Mouse (Mus musculus) cerebellum, adult 9-10 months (tissue): Measurements from ENCODE around the gene Nsd1.

Experiments used
- DNase-seq: peaks from one replicate; pipeline ENCODE4 v3.0.0; 2022

Nsd1 gene

DNA sequence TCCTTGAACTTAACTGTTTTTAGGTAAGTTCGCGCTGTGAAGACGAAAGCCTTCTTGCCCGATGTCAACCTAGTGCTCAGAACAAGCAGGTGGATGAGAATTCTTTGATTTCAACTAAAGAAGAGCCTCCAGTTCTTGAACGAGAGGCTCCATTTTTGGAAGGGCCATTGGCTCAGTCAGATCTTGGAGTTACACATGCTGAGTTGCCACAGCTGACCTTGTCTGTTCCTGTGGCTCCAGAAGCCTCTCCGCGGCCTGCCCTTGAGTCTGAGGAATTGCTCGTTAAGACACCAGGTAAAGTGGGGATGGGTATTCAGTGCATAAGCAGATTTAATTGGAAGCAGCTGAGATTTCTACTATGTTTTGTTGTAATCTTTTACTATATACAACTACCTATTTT, 51.9 kb downstream of the Nsd1 start:
- no peak for DNase-seq

DNA sequence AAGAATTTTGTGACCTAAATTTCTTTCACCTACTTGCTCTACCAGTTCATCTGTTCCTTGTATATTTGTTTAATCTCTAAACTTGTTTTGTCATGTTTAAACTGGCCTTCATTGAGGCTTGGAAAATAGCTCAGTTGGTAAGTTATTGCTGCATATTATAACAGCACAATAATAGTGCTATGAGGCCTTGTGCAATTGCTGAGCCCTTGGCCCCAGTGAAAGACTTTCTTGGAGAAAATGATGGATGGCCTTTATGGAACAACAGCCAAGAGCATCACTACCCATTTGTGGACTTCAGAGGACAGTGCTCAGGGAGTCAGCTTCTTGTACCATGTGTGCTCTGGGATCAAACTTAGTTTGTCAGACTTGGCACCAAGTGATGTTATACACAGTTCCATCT, 52.5 kb downstream of the Nsd1 start:
- DNase-seq = no peak

DNA sequence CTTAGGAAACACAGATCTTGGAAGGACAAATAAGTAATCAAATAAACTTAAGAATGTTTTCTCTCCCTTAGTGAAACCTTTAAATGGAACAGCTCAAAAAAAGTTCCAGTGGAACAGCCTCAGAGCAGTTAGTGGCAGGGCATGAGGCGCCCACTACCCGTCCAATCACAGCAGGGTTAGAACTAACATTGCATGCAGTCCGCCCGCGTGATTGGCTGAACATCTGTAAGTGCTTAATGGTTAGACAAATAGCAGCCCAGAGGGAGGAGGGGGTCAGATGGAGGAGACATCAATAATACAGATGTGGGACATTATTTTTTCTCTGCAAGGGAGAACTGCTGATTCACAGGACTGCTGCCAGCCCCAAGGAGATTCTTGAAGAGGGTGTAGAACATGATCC, 67.6 kb downstream of the Nsd1 start:
- no peak for DNase-seq

DNA sequence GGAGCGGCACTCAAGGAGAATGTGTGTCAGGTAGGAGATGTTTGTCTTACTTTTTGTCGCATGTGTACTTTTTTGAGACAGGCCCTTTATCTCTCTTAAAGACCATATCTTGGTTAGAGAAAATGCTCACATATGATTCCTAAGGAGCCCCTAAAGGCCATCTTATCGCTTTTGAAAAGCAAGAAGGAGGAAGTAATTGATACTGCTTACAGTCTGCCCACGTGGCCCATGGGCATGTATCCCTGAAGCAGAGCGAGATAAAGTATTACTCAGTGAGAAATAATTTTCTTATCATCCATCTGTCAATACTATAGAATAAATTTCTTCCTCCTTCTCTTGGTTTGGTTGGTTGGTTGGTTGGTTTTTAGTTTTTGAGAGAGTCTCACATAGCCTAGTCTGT, 68.1 kb downstream of the Nsd1 start:
- DNase-seq = no peak

DNA sequence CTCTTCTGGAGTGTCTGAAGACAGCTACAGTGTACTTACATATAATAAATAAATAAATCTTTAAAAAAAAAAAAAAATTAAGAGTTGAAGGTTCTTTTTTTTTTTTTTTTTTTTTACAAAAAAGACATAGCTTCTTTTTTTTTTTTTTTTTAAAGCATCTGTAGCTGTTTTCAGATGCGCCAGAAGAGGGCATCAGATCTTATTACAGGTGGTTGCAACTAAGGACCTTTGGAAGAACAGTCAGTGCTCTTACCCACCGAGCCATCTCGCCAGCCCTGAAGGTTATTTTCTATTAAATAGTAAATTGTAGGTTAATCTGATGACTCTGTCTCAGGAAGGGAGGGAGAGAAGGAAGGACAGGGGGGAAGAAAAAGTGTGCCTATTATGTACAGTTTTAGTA, 79.3 kb downstream of the Nsd1 start:
- no peak for DNase-seq

DNA sequence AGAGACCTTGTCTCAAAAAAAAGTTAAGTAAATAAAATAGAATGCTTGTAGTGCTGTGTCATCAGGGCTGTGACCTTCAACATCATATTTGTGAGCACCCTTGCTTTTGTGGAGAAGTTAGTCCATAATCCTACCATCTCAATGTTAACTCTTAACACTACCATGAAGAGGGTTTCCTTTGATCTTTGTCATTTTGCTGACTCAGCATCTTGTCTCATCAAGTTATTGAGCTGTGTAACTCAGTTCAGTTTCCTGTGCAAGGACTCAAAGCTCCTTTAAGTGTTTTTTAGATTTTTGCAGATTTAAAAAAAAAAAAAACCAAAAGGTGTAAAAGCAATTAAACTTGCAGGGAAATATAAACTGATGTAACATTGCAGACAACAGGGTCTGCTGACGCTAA, 87.2 kb downstream of the Nsd1 start:
- DNase-seq = no peak

DNA sequence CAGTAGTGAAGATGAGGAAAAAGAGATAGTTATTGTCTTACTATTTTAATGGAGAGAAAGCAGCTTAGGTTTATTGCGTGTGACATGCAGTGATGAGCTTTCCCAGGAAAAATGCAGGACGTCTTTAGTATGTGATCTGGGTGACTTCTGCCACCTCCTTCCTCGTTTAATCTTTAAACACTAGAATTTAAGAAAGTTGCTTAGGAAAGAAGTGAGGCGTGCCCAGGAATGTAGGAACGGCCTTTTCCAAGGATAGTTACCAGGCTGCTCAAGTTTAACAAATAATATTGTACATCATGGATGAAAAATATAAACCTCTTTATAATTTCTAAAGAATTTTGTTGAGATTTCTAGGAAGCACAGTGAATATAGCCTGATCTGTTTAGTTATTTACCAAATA, 91.3 kb downstream of the Nsd1 start:
- DNase-seq = no peak

DNA sequence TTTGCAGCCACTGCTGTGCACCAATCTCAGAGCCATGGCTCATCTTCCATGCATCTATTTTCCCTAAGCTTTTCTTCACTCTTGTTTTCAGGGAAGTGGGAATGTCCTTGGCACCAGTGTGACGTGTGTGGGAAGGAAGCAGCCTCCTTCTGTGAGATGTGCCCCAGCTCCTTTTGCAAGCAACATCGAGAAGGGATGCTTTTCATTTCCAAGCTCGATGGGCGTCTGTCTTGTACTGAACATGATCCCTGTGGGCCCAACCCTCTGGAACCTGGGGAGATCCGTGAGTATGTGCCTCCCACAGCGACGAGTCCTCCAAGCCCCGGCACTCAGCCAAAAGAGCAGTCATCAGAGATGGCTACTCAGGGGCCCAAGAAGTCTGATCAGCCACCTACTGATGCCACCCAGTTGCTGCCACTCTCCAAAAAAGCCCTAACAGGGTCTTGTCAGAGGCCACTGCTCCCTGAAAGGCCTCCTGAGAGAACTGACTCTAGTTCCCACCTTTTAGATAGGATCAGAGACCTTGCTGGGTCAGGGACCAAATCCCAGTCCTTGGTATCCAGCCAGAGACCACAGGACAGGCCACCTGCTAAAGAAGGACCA, 102.5 kb downstream of the Nsd1 start:
- no peak for DNase-seq

DNA sequence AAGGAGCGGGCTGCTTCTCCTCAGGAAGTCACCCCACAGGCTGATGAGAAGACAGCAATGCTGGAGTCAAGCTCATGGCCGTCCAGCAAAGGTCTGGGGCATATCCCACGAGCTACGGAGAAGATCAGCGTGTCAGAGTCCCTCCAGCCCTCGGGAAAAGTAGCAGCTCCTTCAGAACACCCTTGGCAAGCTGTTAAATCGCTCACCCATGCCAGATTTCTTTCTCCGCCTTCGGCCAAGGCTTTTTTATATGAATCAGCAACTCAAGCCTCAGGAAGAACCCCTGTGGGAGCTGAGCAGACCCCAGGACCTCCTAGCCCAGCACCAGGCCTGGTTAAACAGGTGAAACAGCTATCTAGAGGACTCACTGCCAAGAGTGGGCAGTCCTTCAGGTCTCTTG, 103.5 kb downstream of the Nsd1 start:
- no peak for DNase-seq

DNA sequence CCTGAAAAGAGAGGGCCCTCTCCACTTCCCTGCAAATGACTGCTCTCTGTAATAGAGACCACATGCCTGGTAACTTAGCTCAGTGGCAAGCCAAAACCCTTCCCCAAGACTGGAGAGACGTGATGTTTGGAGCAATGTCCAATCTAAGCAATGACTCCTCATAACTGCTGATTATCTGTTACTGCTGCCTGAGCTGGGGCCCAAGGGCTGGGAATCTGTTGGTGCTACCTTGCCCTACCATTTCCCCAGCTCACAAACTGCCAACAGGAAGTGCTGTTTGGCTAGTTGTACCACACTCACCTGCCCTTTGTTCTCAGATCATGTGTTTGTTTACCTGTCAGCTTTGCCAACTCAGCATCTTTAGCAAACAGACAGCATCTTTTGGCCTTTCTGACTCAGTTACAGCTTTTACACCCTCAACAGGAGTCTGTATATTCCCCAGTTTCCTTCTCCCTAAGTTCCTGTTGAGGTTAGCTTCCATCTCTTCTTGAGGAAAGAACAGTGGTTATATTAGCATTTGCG, 105.4 kb downstream of the Nsd1 start:
- DNase-seq = no peak

DNA sequence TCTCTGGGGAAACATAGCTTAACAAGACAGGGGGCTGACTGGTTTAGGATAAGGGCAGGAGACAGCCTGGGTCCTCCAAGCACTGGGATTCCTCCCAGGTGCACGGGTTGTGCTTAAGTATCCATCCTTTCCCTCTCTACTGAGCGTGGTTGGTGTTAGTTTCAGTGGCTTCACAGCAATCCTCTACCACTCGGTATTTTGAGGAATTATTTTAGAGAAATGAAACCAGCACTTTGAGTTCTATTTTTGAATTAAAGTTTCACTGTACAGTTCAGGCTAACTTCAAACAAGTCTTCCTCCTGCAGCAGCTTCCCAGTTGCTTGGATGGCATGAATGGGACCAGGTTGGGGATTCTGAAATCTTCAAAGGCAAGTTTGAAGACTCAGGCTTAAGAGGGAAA, 108.8 kb downstream of the Nsd1 start:
- no peak for DNase-seq

DNA sequence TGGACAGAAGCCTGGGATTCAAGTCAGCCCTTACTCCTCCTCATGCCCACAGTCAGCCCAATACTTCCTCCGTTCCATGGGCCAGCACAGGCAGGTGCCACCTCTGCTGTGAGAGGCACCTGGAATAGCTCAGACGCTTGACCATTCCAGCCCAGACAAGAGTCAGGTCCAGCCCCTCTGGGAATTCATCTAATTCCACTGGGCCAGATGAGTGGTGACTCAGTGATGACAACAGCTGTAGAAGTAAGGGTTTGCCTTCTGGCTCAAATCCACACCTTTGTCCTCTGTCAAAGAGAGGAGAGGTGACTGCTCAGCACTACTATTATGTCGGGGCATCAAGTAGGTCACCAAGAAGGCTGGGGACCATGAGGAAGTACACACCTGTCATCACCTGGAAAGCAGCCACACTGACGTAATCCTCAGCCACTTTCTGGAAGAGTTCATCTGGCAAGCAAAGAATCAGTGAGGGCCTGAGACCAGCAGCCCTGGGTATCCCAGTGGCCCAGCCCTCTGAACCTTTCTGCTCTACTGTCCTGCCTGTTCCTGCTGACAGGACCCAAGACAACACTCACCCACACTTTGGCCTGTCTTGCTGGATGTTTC, 110.5 kb downstream of the Nsd1 start, which contains the start of gene Prelid1:
Gene Prelid1, plus strand, starts transcription at position 570 of the 603 bp plus-strand sequence.
- DNase-seq = peak; percentile 60

DNA sequence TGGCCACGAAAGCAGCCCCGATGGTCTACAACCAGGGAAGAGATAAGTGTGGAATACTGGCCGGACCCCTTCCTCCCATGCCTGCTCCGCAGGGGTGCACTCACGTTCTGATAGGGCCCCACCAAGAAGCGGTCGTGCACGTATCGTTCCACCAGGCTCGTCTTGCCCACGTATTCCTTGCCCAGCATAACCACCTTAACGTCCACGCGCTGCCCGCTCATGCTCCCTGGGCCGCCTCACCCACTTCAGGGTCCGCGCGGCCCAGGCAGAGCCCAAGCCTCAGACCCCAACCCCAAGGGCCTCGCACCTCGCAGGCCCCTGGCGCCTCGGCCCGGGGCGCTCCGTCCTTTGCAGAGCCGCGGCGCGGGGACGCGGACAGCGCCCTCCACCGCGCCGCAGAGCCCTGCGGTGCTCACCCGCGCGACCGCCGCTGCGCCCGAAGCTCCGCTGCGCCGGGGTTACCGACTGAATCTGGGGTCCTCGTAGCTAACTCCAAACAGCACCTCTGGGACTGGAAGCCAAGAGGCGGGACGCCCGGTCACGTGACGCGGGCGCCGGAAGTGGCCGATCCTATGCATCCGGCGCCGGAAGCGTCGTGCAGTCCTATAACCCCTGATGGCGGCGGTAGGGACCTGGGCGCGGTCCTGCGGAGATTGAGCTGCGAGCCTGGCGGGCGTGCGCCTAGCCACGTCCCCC, 112.0 kb downstream of the Nsd1 start, which contains the start of gene Rab24:
Gene Rab24, minus strand, starts transcription at position 513 of the 696 bp plus-strand sequence.
- DNase-seq = peak; percentile 86

DNA sequence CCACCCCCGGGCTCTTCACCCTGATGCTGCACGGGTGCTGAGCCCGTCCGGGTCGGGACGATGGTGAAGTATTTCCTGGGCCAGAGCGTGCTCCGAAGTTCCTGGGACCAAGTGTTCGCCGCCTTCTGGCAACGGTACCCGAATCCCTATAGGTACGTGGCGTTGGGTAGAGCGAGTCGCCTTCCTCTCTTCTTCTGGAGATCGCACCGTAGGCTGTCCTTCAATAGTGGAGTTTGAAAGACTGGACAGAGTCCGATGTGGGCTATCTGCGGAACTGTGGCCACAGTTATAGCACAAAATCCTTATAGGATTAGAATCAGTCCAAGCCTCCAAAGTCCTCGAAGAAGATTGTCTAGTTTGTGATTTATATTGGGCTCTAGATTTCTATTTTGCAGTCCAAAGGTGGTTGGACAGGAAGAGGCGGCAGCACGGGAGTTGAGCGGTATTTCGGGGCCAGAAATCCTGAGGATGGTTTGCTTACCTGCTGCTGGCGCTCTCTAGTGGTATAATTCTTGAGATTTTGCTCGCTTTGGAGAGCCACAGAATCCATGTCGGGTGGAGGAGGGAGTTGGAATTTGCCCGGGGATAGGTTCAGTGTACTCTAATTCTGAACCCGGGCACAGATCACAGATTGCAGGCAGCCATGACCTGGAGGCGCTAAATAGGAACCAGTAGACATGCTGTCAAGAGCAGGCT, 112.7 kb downstream of the Nsd1 start:
- peak; percentile 76 for DNase-seq

DNA sequence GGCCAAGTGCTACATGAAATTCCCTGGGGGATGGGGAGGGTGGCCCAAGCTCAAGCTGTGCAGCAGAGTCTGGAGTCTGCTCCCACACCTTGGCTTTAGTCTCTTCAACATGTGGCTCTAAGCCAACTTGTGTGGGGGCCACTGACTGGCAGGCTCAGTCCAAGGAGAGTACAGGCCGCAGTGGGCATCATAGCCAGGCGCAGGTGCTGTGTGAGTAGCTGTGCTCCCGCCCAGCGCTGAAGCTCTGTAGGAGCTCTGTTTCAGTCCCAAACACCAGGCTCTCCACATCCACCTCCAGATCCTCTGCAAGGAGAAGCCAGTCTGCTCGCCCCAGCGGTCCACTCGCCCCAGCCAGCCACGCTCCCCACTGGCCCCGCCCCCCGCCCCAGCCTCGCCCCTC, 116.0 kb downstream of the Nsd1 start:
- DNase-seq = peak; percentile 20

DNA sequence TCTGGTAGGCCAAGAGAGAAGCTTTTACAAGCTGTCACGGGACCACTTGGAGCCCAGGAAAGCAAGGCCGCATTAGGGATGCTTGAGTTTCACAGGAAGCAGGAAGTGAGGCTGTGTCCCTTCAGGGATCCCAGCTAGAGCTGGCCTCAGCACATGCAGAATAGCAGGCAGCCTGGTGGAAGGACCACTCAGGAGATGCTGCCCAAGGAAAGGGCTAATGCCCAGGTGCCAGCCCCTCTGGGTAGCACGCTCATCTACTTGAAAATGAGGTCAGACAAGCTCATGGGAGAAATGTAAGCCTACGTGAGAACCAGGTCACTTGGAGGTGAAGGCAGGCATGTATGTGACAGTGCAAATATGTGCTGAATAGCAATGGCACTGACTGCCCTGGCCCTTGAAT, 117.6 kb downstream of the Nsd1 start:
- DNase-seq = peak; percentile 19

DNA sequence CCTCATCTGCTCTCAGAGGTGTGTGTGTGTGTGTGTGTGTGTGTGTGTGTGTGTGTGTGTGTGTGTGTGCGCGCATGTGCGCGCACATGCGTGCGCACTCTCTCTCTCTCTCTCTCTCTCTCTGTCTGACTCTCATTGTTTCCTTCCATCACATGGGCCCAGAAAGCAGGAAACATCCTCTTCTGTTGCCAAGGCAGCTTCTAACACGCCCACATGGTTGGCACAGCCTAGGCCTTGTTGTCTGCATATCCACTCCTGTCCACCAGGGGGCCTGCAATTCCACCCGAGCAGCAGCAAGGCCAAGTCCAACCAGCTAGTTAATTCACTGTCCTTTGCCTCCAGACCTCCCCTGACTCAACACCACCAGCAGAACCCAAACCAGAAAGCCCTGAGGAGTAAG, 118.1 kb downstream of the Nsd1 start:
- DNase-seq = peak; percentile 85

DNA sequence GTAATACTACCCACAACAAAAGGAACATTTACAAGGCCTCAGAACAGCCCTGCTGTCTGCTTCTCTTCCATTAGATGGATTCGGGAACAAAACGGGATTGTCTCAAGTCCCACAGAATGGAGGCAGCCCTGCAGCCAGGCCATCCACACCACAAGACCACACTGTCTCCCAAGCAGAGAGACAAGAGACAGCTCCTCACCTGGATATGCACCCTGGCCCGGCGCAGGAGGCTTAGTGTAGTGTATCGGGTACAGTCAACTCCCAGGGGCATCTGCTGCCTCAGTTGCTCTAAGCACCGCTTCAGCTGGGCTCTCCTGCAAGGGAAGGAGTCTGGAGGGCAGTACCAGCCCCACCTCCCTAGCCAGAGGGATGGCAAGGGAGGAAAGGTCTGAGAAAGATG, 118.6 kb downstream of the Nsd1 start:
- peak; percentile 25 for DNase-seq

DNA sequence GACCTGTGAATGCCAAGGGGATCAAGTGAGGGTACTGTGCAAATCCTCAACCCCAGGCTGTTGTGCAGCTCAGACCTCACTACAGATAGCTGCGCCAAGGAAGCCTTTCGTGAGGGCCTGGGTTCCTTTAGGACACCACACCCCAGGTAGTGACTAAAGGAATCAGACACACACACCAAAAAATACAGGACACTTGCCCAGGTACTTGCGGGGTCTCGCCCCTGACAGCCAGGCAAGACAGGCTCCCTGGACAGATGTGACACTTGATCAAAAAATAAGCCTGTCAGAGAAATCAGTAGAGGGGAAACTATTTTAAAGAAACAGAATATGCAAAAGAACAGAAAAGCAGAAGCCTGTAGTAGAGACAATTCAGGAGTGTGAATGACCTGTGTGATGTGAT, 119.1 kb downstream of the Nsd1 start:
- peak; percentile 22 for DNase-seq

DNA sequence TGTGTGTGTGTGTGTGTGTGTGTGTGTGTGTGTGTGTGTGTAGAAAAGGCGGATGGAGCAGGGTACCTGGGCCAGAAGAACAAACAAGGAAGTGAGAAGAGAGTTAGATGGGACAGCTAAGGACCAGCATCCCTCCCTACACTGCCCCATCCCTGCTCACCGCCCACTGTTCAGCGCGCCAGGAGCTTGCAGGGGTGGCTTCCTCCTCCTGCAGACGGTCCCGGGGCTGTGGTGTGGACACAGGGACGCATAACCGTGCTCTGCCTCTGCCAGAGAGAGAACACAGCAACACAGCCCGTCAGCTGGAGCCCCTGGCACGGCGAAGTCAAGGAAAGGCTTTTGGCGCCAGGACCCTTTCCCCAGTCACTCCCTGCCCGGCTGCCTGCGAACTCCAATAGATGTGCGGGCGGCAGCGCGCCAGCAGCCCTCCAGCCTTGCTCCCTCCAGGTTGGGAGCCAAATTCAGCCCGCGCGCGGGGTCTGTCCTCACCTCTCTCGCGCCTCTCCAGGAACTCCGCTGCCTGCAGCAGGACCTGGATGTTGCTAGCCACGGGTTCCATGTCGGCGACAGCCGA, 119.6 kb downstream of the Nsd1 start:
- DNase-seq = peak; percentile 48

DNA sequence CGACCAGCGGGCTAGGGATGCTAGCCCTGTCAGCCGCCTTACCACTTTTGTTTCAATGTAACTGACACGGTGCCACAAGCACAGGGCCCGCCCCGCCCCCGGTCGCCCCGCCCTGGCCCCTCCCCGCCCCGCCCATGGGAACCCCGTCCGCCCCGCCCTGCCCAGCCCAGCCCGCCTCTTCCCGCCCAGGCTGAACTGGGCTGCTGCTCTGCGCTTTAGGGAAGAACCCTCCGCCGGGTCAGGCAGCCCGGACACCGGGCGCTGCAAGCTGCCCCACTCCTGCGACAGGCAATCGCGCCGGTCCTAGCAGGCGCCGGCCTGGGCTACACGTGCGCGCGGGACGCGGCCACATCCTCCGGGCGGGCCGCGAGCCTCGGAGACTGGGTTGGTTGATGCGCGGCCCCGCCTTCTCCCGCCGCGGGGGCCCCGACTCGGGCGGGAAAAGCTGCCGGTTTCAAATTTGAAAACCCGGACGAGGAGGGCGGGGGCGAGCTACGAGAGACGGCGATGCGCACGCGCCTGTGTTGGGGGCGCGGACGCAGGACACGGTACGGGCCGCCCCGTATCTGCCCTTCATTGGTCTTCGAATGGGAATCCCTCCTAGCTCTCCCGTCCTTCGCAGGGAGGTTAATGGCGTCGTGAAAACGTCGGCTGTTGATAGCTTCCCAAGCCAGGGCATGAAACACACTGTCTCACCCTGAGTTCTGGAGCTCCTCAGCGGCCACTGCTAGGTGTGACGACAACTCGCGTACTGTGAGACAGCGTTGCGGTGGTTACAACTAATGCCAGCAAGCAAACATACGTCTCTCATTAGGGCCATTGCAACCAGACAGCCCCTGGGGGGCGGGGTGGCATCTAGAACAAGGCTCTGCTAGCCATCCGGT, 120.3 kb downstream of the Nsd1 start, which contains the start of gene Mxd3:
Gene Mxd3, minus strand, starts transcription at position 141 of the 884 bp plus-strand sequence.
- DNase-seq = peak; percentile 64
